Mouse (Mus musculus) CH12.LX (cell line): ENCODE measurements around the gene Ric8b. TPM values are rescaled to one million over a fixed set of nuclear protein-coding genes. Genes with fewer than 3 reads are reported as not detected.
A peak's percentile ranks its signal among the peaks of the same experiment; 100 is the strongest.

ENCODE experiments used
- DNase-seq: peaks from one replicate; pipeline ENCODE4 v3.0.0-alpha.2; 2013; ENCODE audit errors: extremely low read depth
- H3K27ac ChIP-seq: 2 replicates; pipeline ENCODE4 v1.5.1; 2012; ENCODE audit warnings: low read depth, mild to moderate bottlenecking, control low read depth, moderate library complexity; ENCODE audit not compliant: insufficient read depth
- H3K27me3 ChIP-seq: replicated peaks from 2 replicates; pipeline ENCODE3; 2012; ENCODE audit warnings: inconsistent platforms
- H3K36me3 ChIP-seq, 2 experiments: replicated peaks in 1 of 2; 2 replicates each; pipeline versions ENCODE3 to v1.6.1; 2012; ENCODE audit warnings: inconsistent platforms in 1 of 2, low read length in 1 of 2, mild to moderate bottlenecking in 1 of 2, mixed read lengths in 1 of 2, moderate library complexity in 1 of 2; ENCODE audit not compliant: control insufficient read depth in 1 of 2, insufficient read depth in 1 of 2
- H3K4me1 ChIP-seq, 2 experiments: 2 replicates each; pipeline ENCODE4 v1.6.1; 2012; ENCODE audit warnings: inconsistent platforms in 1 of 2, moderate library complexity in 1 of 2; ENCODE audit not compliant: insufficient read depth in 2 of 2, control insufficient read depth in 1 of 2
- H3K4me2 ChIP-seq: 2 replicates; pipeline ENCODE4 v1.6.1; 2012; ENCODE audit warnings: low read depth, mild to moderate bottlenecking, control low read depth; ENCODE audit not compliant: poor library complexity, insufficient read depth, severe bottlenecking
- H3K4me3 ChIP-seq, 3 experiments: fragments of 150-350 bp in 1 of 3; sonication (generic) in 1 of 3; replicated peaks in 1 of 3; 2 replicates each; pipeline versions ENCODE3 to v1.5.1; 2011 to 2012; ENCODE audit warnings: low read depth in 2 of 3, low read length in 2 of 3, mild to moderate bottlenecking in 2 of 3, moderate library complexity in 2 of 3, control low read depth in 1 of 3, improper control_type of control experiment in 1 of 3, inconsistent platforms in 1 of 3, mixed read lengths in 1 of 3; ENCODE audit not compliant: poor library complexity in 1 of 3
- H3K79me2 ChIP-seq: replicated peaks from 2 replicates; pipeline ENCODE4 v1.6.1; 2012; ENCODE audit warnings: mild to moderate bottlenecking, moderate library complexity; ENCODE audit not compliant: control insufficient read depth, poor library complexity, insufficient read depth, severe bottlenecking; ENCODE audit errors: extremely low read depth
- H3K9ac ChIP-seq: 2 replicates; pipeline ENCODE4 v1.6.1; 2012; ENCODE audit warnings: low read depth, mild to moderate bottlenecking, control low read depth, moderate library complexity; ENCODE audit not compliant: insufficient read depth
- H3K9me3 ChIP-seq: replicated peaks from 2 replicates; pipeline ENCODE3; 2012; ENCODE audit warnings: low read length, inconsistent platforms, mixed read lengths
- BHLHE40 ChIP-seq: IDR thresholded peaks from 2 replicates; pipeline ENCODE4 v1.6.1; 2011; ENCODE audit warnings: mild to moderate bottlenecking, low read depth, low read length, improper control_type of control experiment
- CHD2 ChIP-seq: IDR thresholded peaks from 2 replicates; pipeline ENCODE4 v1.6.1; 2011; ENCODE audit warnings: low read length, improper control_type of control experiment
- CTCF ChIP-seq, 2 experiments: IDR thresholded peaks in 1 of 2; conservative IDR thresholded peaks in 1 of 2; 2 replicates each; pipeline ENCODE4 v1.5.1; 2011 to 2012; ENCODE audit warnings: low read depth in 2 of 2, low read length in 2 of 2, improper control_type of control experiment in 1 of 2, inconsistent platforms in 1 of 2, mild to moderate bottlenecking in 1 of 2, moderate library complexity in 1 of 2
- E2F4 ChIP-seq: IDR thresholded peaks from 2 replicates; pipeline ENCODE4 v1.6.1; 2011; ENCODE audit warnings: low read depth, low read length, improper control_type of control experiment; ENCODE audit not compliant: insufficient replicate concordance
- ELF1 ChIP-seq: IDR thresholded peaks from 2 replicates; pipeline ENCODE4 v1.6.1; 2014; ENCODE audit warnings: low read depth, mild to moderate bottlenecking, inconsistent platforms, low read length, improper control_type of control experiment
- EP300 ChIP-seq: IDR thresholded peaks from 2 replicates; pipeline ENCODE4 v1.6.1; 2011; ENCODE audit warnings: low read length, improper control_type of control experiment
- ETS1 ChIP-seq: conservative IDR thresholded peaks from 2 replicates; pipeline ENCODE4 v1.6.1; 2012; ENCODE audit warnings: low read depth, mild to moderate bottlenecking, inconsistent platforms, low read length, improper control_type of control experiment, moderate library complexity
- HCFC1 ChIP-seq: IDR thresholded peaks from 2 replicates; pipeline ENCODE4 v1.6.1; 2012; ENCODE audit warnings: low read depth, mild to moderate bottlenecking, inconsistent platforms, low read length, improper control_type of control experiment
- JUND ChIP-seq: conservative IDR thresholded peaks from 2 replicates; pipeline ENCODE4 v1.6.1; 2011; ENCODE audit warnings: low read depth, low read length, improper control_type of control experiment
- KAT2A ChIP-seq: IDR thresholded peaks from 2 replicates; pipeline ENCODE4 v1.6.1; 2012; ENCODE audit warnings: low read length, improper control_type of control experiment, inconsistent platforms; ENCODE audit not compliant: insufficient replicate concordance
- MAFK ChIP-seq: IDR thresholded peaks from 2 replicates; pipeline ENCODE4 v1.6.1; 2011; ENCODE audit warnings: low read length, improper control_type of control experiment; ENCODE audit not compliant: insufficient replicate concordance
- MEF2A ChIP-seq: IDR thresholded peaks from 2 replicates; pipeline ENCODE4 v1.6.1; 2014; ENCODE audit warnings: low read depth, mild to moderate bottlenecking, inconsistent platforms, low read length, improper control_type of control experiment, borderline replicate concordance
- MXI1 ChIP-seq: IDR thresholded peaks from 2 replicates; pipeline ENCODE4 v1.6.1; 2011; ENCODE audit warnings: mild to moderate bottlenecking, low read depth, low read length, improper control_type of control experiment
- MYC ChIP-seq: IDR thresholded peaks from 2 replicates; pipeline ENCODE4 v1.6.1; 2011; ENCODE audit warnings: low read depth, mild to moderate bottlenecking, improper control_type of control experiment, low read length
- POLR2AphosphoS2 ChIP-seq: IDR thresholded peaks from 2 replicates; pipeline ENCODE4 v1.6.1; 2011; ENCODE audit warnings: low read depth, low read length, improper control_type of control experiment
- RAD21 ChIP-seq: IDR thresholded peaks from 2 replicates; pipeline ENCODE4 v1.6.1; 2011; ENCODE audit warnings: low read depth, mild to moderate bottlenecking, low read length, improper control_type of control experiment, moderate library complexity
- RCOR1 ChIP-seq: conservative IDR thresholded peaks from 2 replicates; pipeline ENCODE4 v1.6.1; 2012; ENCODE audit warnings: low read depth, mild to moderate bottlenecking, inconsistent platforms, low read length, improper control_type of control experiment
- SMC3 ChIP-seq: IDR thresholded peaks from 2 replicates; pipeline ENCODE4 v1.6.1; 2011; ENCODE audit warnings: low read depth, low read length, improper control_type of control experiment
- TBP ChIP-seq: conservative IDR thresholded peaks from 2 replicates; pipeline ENCODE4 v1.6.1; 2011; ENCODE audit warnings: low read depth, low read length, improper control_type of control experiment
- USF1 ChIP-seq: IDR thresholded peaks from 2 replicates; pipeline ENCODE4 v1.6.1; 2014; ENCODE audit warnings: low read depth, mild to moderate bottlenecking, inconsistent platforms, low read length, improper control_type of control experiment
- ZKSCAN1 ChIP-seq: IDR thresholded peaks from 2 replicates; pipeline ENCODE4 v1.6.1; 2012; ENCODE audit warnings: low read depth, inconsistent platforms, low read length, improper control_type of control experiment, borderline replicate concordance
- ZMIZ1 ChIP-seq: IDR thresholded peaks from 2 replicates; pipeline ENCODE4 v1.6.1; 2012; ENCODE audit warnings: low read depth, mild to moderate bottlenecking, inconsistent platforms, low read length, improper control_type of control experiment
- ZNF384 ChIP-seq: IDR thresholded peaks from 2 replicates; pipeline ENCODE4 v1.6.1; 2012; ENCODE audit warnings: low read depth, low read length, improper control_type of control experiment, inconsistent platforms
- dilution Hi-C: fragments of 300-500 bp; cut with MboI; formaldehyde crosslinking; loops from 2 replicates; pipeline ENCODE4 v1.14.3; 2020; ENCODE audit warnings: low sequenced_read_pairs; ENCODE audit not compliant: extremely low pct_unique_long_range_greater_than_20kb, extremely low pct_ligation_motif_present
- in situ Hi-C: fragments of 300-500 bp; cut with MboI; formaldehyde crosslinking; loops from 3 replicates; pipeline ENCODE4 v1.14.3; 2019; ENCODE audit warnings: low sequenced_read_pairs, low pct_ligation_motif_present, low pct_unique_long_range_greater_than_20kb, mixed read lengths
- polyA plus RNA-seq: library from polyadenylated mRNA; unstranded; fragments of >175 nt; gene quantifications from 2 replicates; pipeline ENCODE4 v1.2.1, GENCODE M21; 2012; ENCODE audit warnings: low read depth; ENCODE audit not compliant: insufficient read length
- total RNA-seq, 2 experiments: library from RNA; depleted of rRNA; stranded (reverse); fragments of 300-350 nt in 1 of 2; fragments of >200 nt in 1 of 2; gene quantifications; 2 replicates each; pipeline ENCODE4 v1.2.3; 2012 to 2014

Gene Ric8b
- total and polyA plus RNA-seq, 3 experiments = 4.8 to 9.4 (median 6.3) TPM

- 0 out of 2 replicates have a peak, but pooled peaks have one; percentile 4 for TF ChIP-seq RCOR1
Measured at GRCm38 (mm10) chr10:84916810-84917730, at the start of gene Ric8b (continued).

- dilution Hi-C loops (no loop called here), in situ Hi-C loops (no loop called here)
- Histone ChIP-seq H3K79me2 (no peaks in the 10 kb centered on the region), H3K27me3 (no peaks in the 10 kb centered on the region), H3K27ac (no peak overlapping the region), H3K4me2 (no peak overlapping the region), H3K9ac (no peak overlapping the region), H3K9me3 (no peaks in the 10 kb centered on the region), H3K4me1 (no peaks in the 10 kb centered on the region), H3K36me3 (no peaks in the 10 kb centered on the region), H3K4me3 (no peak overlapping the region)
- DNase-seq = no peak
- TF ChIP-seq RCOR1 = no peak
- TF ChIP-seq CTCF (conservative IDR thresholded peaks at IDR 0.05 in 1 of 2, IDR thresholded peaks at IDR 0.05 in 1 of 2; ENCODE audit: low read depth in 2 of 2, low read length in 2 of 2) = no peak
- no peak for TF ChIP-seq ZNF384
- TF ChIP-seq TBP = no peak
- no peak for TF ChIP-seq ETS1
- no peak for TF ChIP-seq BHLHE40
- no peak for TF ChIP-seq POLR2AphosphoS2
- no peak for TF ChIP-seq CHD2
Measured at GRCm38 (mm10) chr10:84871285-84871684, 46.1 kb upstream of the Ric8b start.

- dilution Hi-C loops = no loop called here
- TF ChIP-seq SMC3 (no peak), HCFC1 (no peak), E2F4 (no peak), ZMIZ1 (no peak), MYC (no peak), MAFK (no peak), JUND (no peak), KAT2A (no peak), RAD21 (no peak), ELF1 (no peak), ZKSCAN1 (no peak), CTCF (conservative IDR thresholded peaks at IDR 0.05 in 1 of 2, IDR thresholded peaks at IDR 0.05 in 1 of 2; ENCODE audit: low read depth in 2 of 2, low read length in 2 of 2) (no peak), USF1 (no peak), EP300 (no peak), TBP (no peak), MXI1 (no peak), MEF2A (no peak)
- Histone ChIP-seq H3K36me3 (no peaks in the 10 kb centered on the region), H3K4me3 (no peak overlapping the region), H3K27ac (no peak overlapping the region), H3K4me2 (no peak overlapping the region), H3K4me1 (no peaks in the 10 kb centered on the region), H3K9ac (no peak overlapping the region), H3K9me3 (no peaks in the 10 kb centered on the region), H3K79me2 (no peaks in the 10 kb centered on the region), H3K27me3 (no peaks in the 10 kb centered on the region)
- in situ Hi-C loops = no loop called here
- no peak for DNase-seq
Measured at GRCm38 (mm10) chr10:84871921-84872320, 45.5 kb upstream of the Ric8b start.
